Mouse (Mus musculus): ENCODE results near the gene Nkpd1. TPM values are rescaled to one million over a fixed set of nuclear protein-coding genes. Genes with fewer than 3 reads are reported as not detected.

Nkpd1 gene
- total RNA-seq, 2 experiments from 2014 or later: 0.10 to 0.12 TPM

GRCm38 (mm10) chr7:19542155-19542691 lies 24.6 kb downstream of the Nkpd1 start:
- no peak for DNase-seq (ENCODE audit: low spot score in 2 of 2)

GRCm38 (mm10) chr7:19543584-19543983 lies 25.9 kb downstream of the Nkpd1 start:
- no peak for DNase-seq (ENCODE audit: low spot score in 2 of 2)

- DNase-seq (ENCODE audit: low spot score in 2 of 2): no peak
These were observed 28.4 kb downstream of the Nkpd1 start for GRCm38 (mm10) chr7:19546007-19546406.

- DNase-seq (ENCODE audit: low spot score in 2 of 2): no peak
These were observed 29.8 kb downstream of the Nkpd1 start for GRCm38 (mm10) chr7:19547344-19547969.

- no peak for DNase-seq (ENCODE audit: low spot score in 2 of 2)
These were observed 31.8 kb downstream of the Nkpd1 start for GRCm38 (mm10) chr7:19549394-19549793.

GRCm38 (mm10) chr7:19551634-19552033 lies 34.0 kb downstream of the Nkpd1 start:
- DNase-seq (ENCODE audit: low spot score in 2 of 2): no peak

- no peak for DNase-seq (ENCODE audit: low spot score in 2 of 2)
These were observed 34.8 kb downstream of the Nkpd1 start for GRCm38 (mm10) chr7:19552443-19552842.

GRCm38 (mm10) chr7:19554168-19554567 lies 36.5 kb downstream of the Nkpd1 start:
- no peak for DNase-seq (ENCODE audit: low spot score in 2 of 2)

GRCm38 (mm10) chr7:19557086-19557485 lies 39.4 kb downstream of the Nkpd1 start:
- no peak for DNase-seq (ENCODE audit: low spot score in 2 of 2)

GRCm38 (mm10) chr7:19557982-19558900 lies 40.6 kb downstream of the Nkpd1 start:
- DNase-seq (ENCODE audit: low spot score in 2 of 2): no peak

GRCm38 (mm10) chr7:19558965-19559364 lies 41.3 kb downstream of the Nkpd1 start:
- DNase-seq (ENCODE audit: low spot score in 2 of 2): no peak

- DNase-seq (ENCODE audit: low spot score in 2 of 2): no peak
These were observed 43.0 kb downstream of the Nkpd1 start for GRCm38 (mm10) chr7:19560491-19561260.

GRCm38 (mm10) chr7:19561431-19561764 lies 43.8 kb downstream of the Nkpd1 start:
- no peak for DNase-seq (ENCODE audit: low spot score in 2 of 2)

- DNase-seq (ENCODE audit: low spot score in 2 of 2): peak; percentile 89 to 96
These were observed 44.4 kb downstream of the Nkpd1 start for GRCm38 (mm10) chr7:19561765-19562642.

GRCm38 (mm10) chr7:19562643-19563410 lies 45.2 kb downstream of the Nkpd1 start, which contains the start of gene Ppp1r37:
Gene Ppp1r37 (minus strand): TSS chr7:19563076.
- DNase-seq (ENCODE audit: low spot score in 2 of 2): no peak

- DNase-seq (ENCODE audit: low spot score in 2 of 2): no peak
These were observed 46.2 kb downstream of the Nkpd1 start for GRCm38 (mm10) chr7:19563884-19564283.

- no peak for DNase-seq (ENCODE audit: low spot score in 2 of 2)
These were observed 46.8 kb downstream of the Nkpd1 start for GRCm38 (mm10) chr7:19564455-19564854.

- no peak for DNase-seq (ENCODE audit: low spot score in 2 of 2)
These were observed 48.2 kb downstream of the Nkpd1 start for GRCm38 (mm10) chr7:19565803-19566202.

GRCm38 (mm10) chr7:19567426-19567825 lies 49.8 kb downstream of the Nkpd1 start:
- DNase-seq (ENCODE audit: low spot score in 2 of 2): no peak

- DNase-seq (ENCODE audit: low spot score in 2 of 2): no peak
These were observed 52.0 kb downstream of the Nkpd1 start for GRCm38 (mm10) chr7:19569647-19570046.
